Mouse (Mus musculus): ENCODE measurements around the gene Vamp8. TPM values are rescaled to one million over a fixed set of nuclear protein-coding genes. Genes with fewer than 3 reads are reported as not detected.
A peak's percentile ranks its signal among the peaks of the same experiment; 100 is the strongest.

Gene Vamp8
- polyA plus RNA-seq, 1 experiment, result 57.0 TPM

DNA sequence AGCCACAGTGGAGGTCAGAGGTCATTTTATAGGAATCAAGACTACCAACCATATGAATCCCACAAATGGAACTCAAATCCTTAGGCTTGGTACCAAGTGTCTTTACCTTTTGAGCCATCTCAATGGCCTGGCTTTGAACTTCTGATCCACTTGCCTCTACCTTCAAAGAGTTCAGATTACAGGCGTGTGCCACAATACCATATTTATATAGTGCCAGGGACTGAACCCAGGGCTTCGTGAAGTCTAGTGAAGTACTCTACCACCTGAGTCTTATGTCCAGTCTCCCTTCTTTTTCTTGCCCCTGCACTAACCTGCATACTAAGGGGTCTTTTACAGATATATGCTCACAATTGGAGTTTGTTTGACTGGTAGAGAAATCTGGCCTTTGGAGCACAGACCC is 3.9 kb downstream of the Vamp8 start:
- 89% methylated on average over 2 of the region's 2 CpGs for WGBS

DNA sequence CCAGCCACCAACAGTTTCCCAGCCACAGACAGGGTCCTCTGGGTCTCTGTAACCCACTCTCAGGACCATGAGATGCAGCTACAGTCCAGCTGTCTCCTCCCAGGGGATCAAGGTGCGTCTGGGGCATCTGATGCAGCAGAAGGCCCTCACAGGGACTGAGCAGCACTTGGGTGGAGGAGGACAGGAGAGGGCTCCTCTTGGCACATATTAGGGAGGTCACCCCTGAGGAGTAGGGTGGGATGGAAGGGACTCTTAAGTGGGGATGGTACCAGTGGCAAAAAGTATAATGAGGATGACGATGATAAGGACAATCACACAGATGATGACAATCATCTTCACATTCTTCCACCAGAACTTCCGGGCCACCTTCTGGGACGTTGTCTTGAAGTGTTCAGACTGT is 5.2 kb downstream of the Vamp8 start:
- Histone ChIP-seq H3K27me3 (ENCODE audit: control insufficient read depth, insufficient read depth, low read length) (no peaks in the 10 kb centered on the region; the same call in 1 of the 2 replicates), H3K4me1 (ENCODE audit: control insufficient read depth, insufficient read depth, low read length) (0 out of 2 replicates have a peak, but pooled peaks cover 3% of the 10 kb centered on the region), H3K27ac (ENCODE audit: insufficient read depth, low read length) (no peak overlapping the region), H3K4me3 (replicated peaks; ENCODE audit: insufficient read depth, low read depth, low read length) (no peak overlapping the region)
- 87% methylated on average over 4 of the region's 4 CpGs for WGBS
- no peak for TF ChIP-seq CTCF (IDR thresholded peaks at IDR 0.05; ENCODE audit: borderline replicate concordance, insufficient read depth, low read depth, low read length)
- no peak for TF ChIP-seq POLR2A (IDR thresholded peaks at IDR 0.05; ENCODE audit: borderline replicate concordance, insufficient read depth, low read length)
- no peak for DNase-seq

More for the DNA sequence above, 3.9 kb downstream of the Vamp8 start:
- no peak for DNase-seq
- Histone ChIP-seq H3K4me3 (replicated peaks; ENCODE audit: insufficient read depth, low read depth, low read length) (no peak overlapping the region), H3K27me3 (ENCODE audit: control insufficient read depth, insufficient read depth, low read length) (no peaks in the 10 kb centered on the region), H3K27ac (ENCODE audit: insufficient read depth, low read length) (no peak overlapping the region), H3K4me1 (ENCODE audit: control insufficient read depth, insufficient read depth, low read length) (0 out of 2 replicates have a peak, but pooled peaks cover 3% of the 10 kb centered on the region)
- TF ChIP-seq POLR2A (IDR thresholded peaks at IDR 0.05; ENCODE audit: borderline replicate concordance, insufficient read depth, low read length), result no peak
- TF ChIP-seq CTCF (IDR thresholded peaks at IDR 0.05; ENCODE audit: borderline replicate concordance, insufficient read depth, low read depth, low read length), result no peak

DNA sequence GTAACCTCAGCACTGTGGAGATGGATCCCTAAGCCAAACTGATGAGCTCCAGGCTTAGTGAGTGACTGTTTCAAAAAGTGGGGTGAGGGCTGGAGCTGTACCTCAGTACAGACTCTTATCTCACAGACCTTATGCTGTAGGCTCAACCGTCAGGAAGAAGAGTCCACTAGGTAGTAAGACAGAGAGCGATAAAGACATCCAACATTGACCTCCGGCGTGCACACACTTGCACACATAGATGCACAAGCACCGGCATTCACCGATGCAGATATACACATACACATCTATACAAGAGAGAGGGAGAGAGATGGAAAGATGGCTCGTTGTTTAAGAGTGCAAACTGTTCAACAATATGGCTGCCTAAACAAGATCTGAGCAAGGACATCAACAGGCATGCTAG is 6.6 kb downstream of the Vamp8 start:
- no peak overlapping the region for H3K4me3 ChIP-seq (replicated peaks; ENCODE audit: insufficient read depth, low read depth, low read length)
- TF ChIP-seq POLR2A (IDR thresholded peaks at IDR 0.05; ENCODE audit: borderline replicate concordance, insufficient read depth, low read length), result no peak
- H3K27me3 ChIP-seq (ENCODE audit: control insufficient read depth, insufficient read depth, low read length), result no peaks in the 10 kb centered on the region; the same call in 1 of the 2 replicates
- DNase-seq, result no peak
- 0 out of 2 replicates have a peak, but pooled peaks cover 2% of the 10 kb centered on the region for H3K4me1 ChIP-seq (ENCODE audit: control insufficient read depth, insufficient read depth, low read length)
- H3K27ac ChIP-seq (ENCODE audit: insufficient read depth, low read length), result no peak overlapping the region
- WGBS, result 91% methylated on average over 7 of the region's 7 CpGs

DNA sequence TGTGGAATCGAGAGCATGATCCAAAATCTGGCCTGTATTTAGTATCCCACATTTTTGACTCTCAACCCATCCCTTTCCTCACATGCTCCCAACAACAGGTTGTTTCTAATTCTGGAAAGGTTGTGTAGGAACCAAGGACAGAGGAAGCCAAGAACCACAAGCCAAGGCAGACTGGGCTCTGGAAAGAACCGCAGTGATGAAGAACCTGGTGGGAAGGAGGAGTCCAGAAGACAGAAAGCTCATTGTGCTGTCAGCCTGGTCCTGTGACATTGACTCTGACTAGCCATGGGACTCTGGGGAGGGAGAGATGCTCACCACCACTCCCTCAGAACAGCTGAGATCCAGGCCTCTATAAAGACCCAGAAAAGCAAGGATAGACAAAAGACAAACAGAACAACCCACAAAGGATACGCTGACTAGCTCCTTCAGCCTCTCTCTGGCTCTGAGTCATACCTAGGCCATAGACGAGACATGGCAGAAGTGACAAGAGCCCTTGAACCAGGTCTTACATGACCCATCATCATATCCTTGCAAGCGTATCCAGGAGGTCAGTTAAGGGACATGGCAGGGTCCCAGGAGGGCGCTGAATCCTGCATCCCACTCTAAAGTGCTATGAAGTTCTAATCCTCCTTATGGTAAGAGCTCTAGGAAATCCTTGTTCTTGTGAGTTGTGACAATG is 7.2 kb downstream of the Vamp8 start:
- DNase-seq, result no peak
- WGBS, result 78% methylated on average over 6 of the region's 6 CpGs
- TF ChIP-seq CTCF (IDR thresholded peaks at IDR 0.05; ENCODE audit: borderline replicate concordance, insufficient read depth, low read depth, low read length) (no peak), POLR2A (IDR thresholded peaks at IDR 0.05; ENCODE audit: borderline replicate concordance, insufficient read depth, low read length) (no peak)

GRCm38 (mm10) chr6:72382494-72382893 is 8.0 kb downstream of the Vamp8 start:
- DNase-seq, result no peak
- Histone ChIP-seq H3K27ac (ENCODE audit: insufficient read depth, low read length) (no peak overlapping the region), H3K4me1 (ENCODE audit: control insufficient read depth, insufficient read depth, low read length) (no peaks in the 10 kb centered on the region), H3K27me3 (ENCODE audit: control insufficient read depth, insufficient read depth, low read length) (no peaks in the 10 kb centered on the region; the same call in 1 of the 2 replicates), H3K4me3 (replicated peaks; ENCODE audit: insufficient read depth, low read depth, low read length) (no peak overlapping the region)
- WGBS, result 84% methylated on average over 6 of the region's 6 CpGs
- TF ChIP-seq POLR2A (IDR thresholded peaks at IDR 0.05; ENCODE audit: borderline replicate concordance, insufficient read depth, low read length) (no peak), CTCF (IDR thresholded peaks at IDR 0.05; ENCODE audit: borderline replicate concordance, insufficient read depth, low read depth, low read length) (no peak)

More for the DNA sequence above, 7.2 kb downstream of the Vamp8 start:
- no peaks in the 10 kb centered on the region; the same call in 1 of the 2 replicates for H3K27me3 ChIP-seq (ENCODE audit: control insufficient read depth, insufficient read depth, low read length)
- no peaks in the 10 kb centered on the region for H3K4me1 ChIP-seq (ENCODE audit: control insufficient read depth, insufficient read depth, low read length)
- H3K4me3 ChIP-seq (replicated peaks; ENCODE audit: insufficient read depth, low read depth, low read length), result no peak overlapping the region
- no peak overlapping the region for H3K27ac ChIP-seq (ENCODE audit: insufficient read depth, low read length)

- TF ChIP-seq CTCF (IDR thresholded peaks at IDR 0.05; ENCODE audit: borderline replicate concordance, insufficient read depth, low read depth, low read length) (no peak), POLR2A (IDR thresholded peaks at IDR 0.05; ENCODE audit: borderline replicate concordance, insufficient read depth, low read length) (no peak)
- no peaks in the 10 kb centered on the region for H3K4me1 ChIP-seq (ENCODE audit: control insufficient read depth, insufficient read depth, low read length)
- peak within 1 kb of the TSS; percentile 32 for H3K4me3 ChIP-seq (replicated peaks; ENCODE audit: insufficient read depth, low read depth, low read length)
- peak in 1 of 2 experiments; percentile 38 for DNase-seq
- no peaks in the 10 kb centered on the region; the same call in 1 of the 2 replicates for H3K27me3 ChIP-seq (ENCODE audit: control insufficient read depth, insufficient read depth, low read length)
- no peak within 1 kb of the TSS for H3K27ac ChIP-seq (ENCODE audit: insufficient read depth, low read length)
- WGBS, result 4% methylated on average over 49 of the region's 49 CpGs
Observed at GRCm38 (mm10) chr6:72380131-72380770, 10.3 kb downstream of the Vamp8 start, which contains the start of gene Vamp5. Gene Vamp5, minus strand, starts transcription at chr6:72380468.

DNA sequence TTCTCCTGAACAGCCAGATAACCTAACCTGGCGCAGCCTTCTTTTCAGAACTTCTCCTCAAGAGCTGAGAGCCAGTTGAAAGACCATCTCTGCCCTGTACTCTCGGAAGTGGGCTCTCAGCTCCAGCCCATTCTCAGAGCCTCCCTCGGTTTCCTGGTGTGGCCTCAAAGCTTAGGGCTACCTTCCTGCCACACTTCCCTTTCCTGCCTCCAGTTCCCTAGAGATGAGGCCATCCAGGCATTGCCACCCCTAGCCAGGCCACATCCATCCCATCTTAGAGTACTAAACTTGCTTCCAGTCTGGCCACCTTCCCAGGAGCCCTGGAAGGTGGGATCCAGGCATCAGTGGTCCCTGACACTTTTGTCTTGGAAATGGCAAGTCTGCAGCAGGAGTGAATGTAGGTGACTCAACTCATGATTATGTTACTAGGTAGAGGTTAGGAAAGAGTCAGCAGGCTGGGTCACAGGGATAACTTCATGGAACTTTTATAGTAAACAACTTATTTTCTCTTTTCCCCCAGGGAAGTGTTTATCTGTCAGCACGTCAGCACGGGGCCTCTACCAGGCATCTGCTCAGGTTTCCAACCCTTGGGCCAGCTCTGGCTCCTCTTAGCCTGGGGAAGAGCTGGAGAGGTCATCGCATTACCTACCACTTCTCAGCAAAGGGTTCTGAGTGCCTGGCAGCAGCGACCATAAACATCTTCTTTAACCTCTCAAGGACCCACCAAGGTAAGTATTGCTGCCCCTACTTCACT is 10.9 kb downstream of the Vamp8 start:
- Histone ChIP-seq H3K4me1 (ENCODE audit: control insufficient read depth, insufficient read depth, low read length) (no peaks in the 10 kb centered on the region), H3K27ac (ENCODE audit: insufficient read depth, low read length) (no peak overlapping the region), H3K4me3 (replicated peaks; ENCODE audit: insufficient read depth, low read depth, low read length) (peak overlapping the region; percentile 30), H3K27me3 (ENCODE audit: control insufficient read depth, insufficient read depth, low read length) (no peaks in the 10 kb centered on the region; the same call in 1 of the 2 replicates)
- TF ChIP-seq CTCF (IDR thresholded peaks at IDR 0.05; ENCODE audit: borderline replicate concordance, insufficient read depth, low read depth, low read length), result no peak
- no peak for TF ChIP-seq POLR2A (IDR thresholded peaks at IDR 0.05; ENCODE audit: borderline replicate concordance, insufficient read depth, low read length)
- 61% methylated on average over 7 of the region's 7 CpGs for whole genome bisulfite sequencing
- no peak for DNase-seq
